Mouse (Mus musculus): ENCODE results near the gene Klhl10. TPM values are rescaled to one million over a fixed set of nuclear protein-coding genes. Genes with fewer than 3 reads are reported as not detected.

The Klhl10 gene
- polyA plus RNA-seq, 1 experiment from 2014 or later, result 0.75 TPM

Small RNA genes lying within 50 kb of the gene (microRNA-seq; reads per million reads assigned to microRNA genes)
- gene Gm27374 (not detected), gene Mir7116 (0.44 reads per million)

Other genes with a start within 250 kb of the Klhl10 start
- gene Krt9, start 248.7 kb upstream of the Klhl10 start, polyA plus RNA-seq (2015; fragmentation: Nextera tagmentation; extraction: Ambion mirVana), result not detected in 2 replicates
- 1.6 and 7.2 TPM in 2 replicates for gene Krt14, start 234.4 kb upstream of the Klhl10 start, polyA plus RNA-seq (2015; fragmentation: Nextera tagmentation; extraction: Ambion mirVana)
- gene Krt16, start 193.0 kb upstream of the Klhl10 start, polyA plus RNA-seq (2015; fragmentation: Nextera tagmentation; extraction: Ambion mirVana), result not detected in 2 replicates
- 0.73 and 1.4 TPM in 2 replicates for gene Krt17, start 180.9 kb upstream of the Klhl10 start, polyA plus RNA-seq (2015; fragmentation: Nextera tagmentation; extraction: Ambion mirVana)
- gene Krt42, start 172.0 kb upstream of the Klhl10 start, polyA plus RNA-seq (2015; fragmentation: Nextera tagmentation; extraction: Ambion mirVana), result not detected in 2 replicates
- 1,277 and 1,563 TPM in 2 replicates for gene Eif1, start 122.0 kb upstream of the Klhl10 start, polyA plus RNA-seq (2015; fragmentation: Nextera tagmentation; extraction: Ambion mirVana)
- gene Gast, start 107.5 kb upstream of the Klhl10 start, polyA plus RNA-seq (2015; fragmentation: Nextera tagmentation; extraction: Ambion mirVana), result 0.76 TPM in 1 of 2 replicates, not detected in the other
- gene Hap1, start 85.8 kb upstream of the Klhl10 start, polyA plus RNA-seq (2015; fragmentation: Nextera tagmentation; extraction: Ambion mirVana), result 62.7 and 67.4 TPM in 2 replicates
- 91.6 and 94.4 TPM in 2 replicates for gene Jup, start 44.2 kb upstream of the Klhl10 start, polyA plus RNA-seq (2015; fragmentation: Nextera tagmentation; extraction: Ambion mirVana)
- gene P3h4, start 27.1 kb upstream of the Klhl10 start, polyA plus RNA-seq (2015; fragmentation: Nextera tagmentation; extraction: Ambion mirVana), result 24.6 and 27.6 TPM in 2 replicates
- gene Fkbp10, start 26.2 kb upstream of the Klhl10 start, polyA plus RNA-seq (2015; fragmentation: Nextera tagmentation; extraction: Ambion mirVana), result 33.5 and 37.0 TPM in 2 replicates
- 99.8 and 110 TPM in 2 replicates for gene Nt5c3b, start 109 bp upstream of the Klhl10 start, polyA plus RNA-seq (2015; fragmentation: Nextera tagmentation; extraction: Ambion mirVana)
- 10.2 and 12.1 TPM in 2 replicates for gene Klhl11, start 30.8 kb downstream of the Klhl10 start, polyA plus RNA-seq (2015; fragmentation: Nextera tagmentation; extraction: Ambion mirVana)
- gene Acly, start 86.1 kb downstream of the Klhl10 start, polyA plus RNA-seq (2015; fragmentation: Nextera tagmentation; extraction: Ambion mirVana), result 267 and 279 TPM in 2 replicates
- 2.4 and 2.7 TPM in 2 replicates for gene Ttc25, start 103.7 kb downstream of the Klhl10 start, polyA plus RNA-seq (2015; fragmentation: Nextera tagmentation; extraction: Ambion mirVana)
- 46.0 and 53.2 TPM in 2 replicates for gene Cnp, start 133.0 kb downstream of the Klhl10 start, polyA plus RNA-seq (2015; fragmentation: Nextera tagmentation; extraction: Ambion mirVana)
- gene Nkiras2, start 177.3 kb downstream of the Klhl10 start, polyA plus RNA-seq (2015; fragmentation: Nextera tagmentation; extraction: Ambion mirVana), result 109 and 112 TPM in 2 replicates
- gene Dnajc7, start 178.3 kb downstream of the Klhl10 start, polyA plus RNA-seq (2015; fragmentation: Nextera tagmentation; extraction: Ambion mirVana), result 304 and 317 TPM in 2 replicates